Mouse (Mus musculus): ENCODE data around the gene Slc20a1.

- TF ChIP-seq CTCF (conservative IDR thresholded peaks at IDR 0.05; ENCODE audit: low read length) (no peak), NANOG (IDR thresholded peaks at IDR 0.05; ENCODE audit: borderline replicate concordance, low read length) (no peak), POU5F1 (IDR thresholded peaks at IDR 0.05; ENCODE audit: borderline replicate concordance, low read length) (no peak)
Measured at GRCm38 (mm10) chr2:129176676-129177420, 21.7 kb upstream of the Slc20a1 start.

Measured in E14TG2a.4 (cell line).